Mouse (Mus musculus) ES-Bruce4 (cell line): ENCODE measurements around the gene Lelp1.

Experiments used
- CTCF ChIP-seq: IDR thresholded peaks from one replicate; pipeline ENCODE4 v1.8.1; 2011; ENCODE audit warnings: low read depth, low read length
- POLR2A ChIP-seq: IDR thresholded peaks from one replicate; pipeline ENCODE4 v1.8.1; 2011; ENCODE audit warnings: low read length; ENCODE audit not compliant: insufficient read depth

DNA sequence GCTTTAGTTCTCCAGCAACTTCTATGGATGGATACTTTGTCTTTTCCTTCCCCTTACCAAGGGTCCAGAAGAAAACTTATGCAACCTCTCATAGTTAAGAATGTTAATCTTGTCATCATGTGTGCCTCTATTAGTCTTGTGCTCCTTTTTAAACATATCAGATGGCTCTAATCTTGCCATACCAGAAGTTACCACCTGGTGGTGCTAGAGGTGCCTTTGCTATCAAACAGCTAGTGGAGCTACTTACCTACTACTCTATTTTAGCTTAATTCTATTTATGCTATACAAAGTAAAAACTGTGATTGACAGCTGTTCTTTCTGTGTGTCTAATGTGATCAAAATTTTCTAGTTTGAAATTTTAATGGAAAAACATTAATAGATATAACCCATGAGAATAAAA is 10.8 kb upstream of the Lelp1 start:
- TF ChIP-seq POLR2A (no peak), CTCF (no peak)
